Mouse (Mus musculus) hindbrain, embryonic 15.5 days (tissue): ENCODE results near the gene Pinlyp. TPM values are rescaled to one million over a fixed set of nuclear protein-coding genes. Genes with fewer than 3 reads are reported as not detected.

Experiments
- ATAC-seq: fragments of 200-750 bp; cut with Nextera tagmentation; 2 replicates; pipeline ENCODE4 v1.8.0; 2017; ENCODE audit warnings: low read depth, moderate number of reproducible peaks, moderate TSS enrichment; ENCODE audit not compliant: low FRiP score
- H3K27ac ChIP-seq: fragments of 300-500 bp; sonication (generic); replicated peaks from 2 replicates; pipeline ENCODE4 v1.5.1; 2015; ENCODE audit warnings: mild to moderate bottlenecking, inconsistent platforms
- H3K27me3 ChIP-seq: fragments of 300-500 bp; sonication (generic); 2 replicates; pipeline ENCODE4 v1.6.1; 2015; ENCODE audit warnings: control low read depth, inconsistent platforms
- H3K36me3 ChIP-seq: fragments of 300-500 bp; sonication (generic); 2 replicates; pipeline ENCODE4 v1.6.1; 2015; ENCODE audit warnings: control low read depth, inconsistent platforms
- H3K4me1 ChIP-seq: fragments of 300-500 bp; sonication (generic); replicated peaks from 2 replicates; pipeline ENCODE4 v1.6.1; 2015; ENCODE audit warnings: control low read depth, inconsistent platforms
- H3K4me2 ChIP-seq: fragments of 300-500 bp; sonication (generic); 2 replicates; pipeline ENCODE4 v1.6.1; 2015; ENCODE audit warnings: moderate library complexity, mild to moderate bottlenecking, inconsistent platforms
- H3K4me3 ChIP-seq: fragments of 300-500 bp; sonication (generic); 2 replicates; pipeline ENCODE4 v1.5.1; 2015; ENCODE audit warnings: mild to moderate bottlenecking, inconsistent platforms
- H3K9ac ChIP-seq: fragments of 300-500 bp; sonication (generic); 2 replicates; pipeline ENCODE4 v1.6.1; 2015; ENCODE audit warnings: inconsistent platforms
- H3K9me3 ChIP-seq: fragments of 300-500 bp; sonication (generic); 2 replicates; pipeline ENCODE4 v1.6.1; 2016; ENCODE audit warnings: control low read depth, inconsistent platforms
- WGBS: fragments of 180-500 bp; shearing (Covaris S2); methylation state at CpG from one replicate; pipeline ENCODE4 v1.1.7; 2015; 5-methylcytosine and 5-hydroxymethylcytosine counted together
- polyA plus RNA-seq: library from polyadenylated mRNA; unstranded; fragments of >200 nt; fragmentation: Nextera tagmentation; extraction: Ambion mirVana; gene quantifications from 2 replicates; pipeline ENCODE4 v1.2.1, GENCODE M21; 2015

Pinlyp gene
- polyA plus RNA-seq, 1 experiment from 2014 or later = 0.25 TPM

DNA sequence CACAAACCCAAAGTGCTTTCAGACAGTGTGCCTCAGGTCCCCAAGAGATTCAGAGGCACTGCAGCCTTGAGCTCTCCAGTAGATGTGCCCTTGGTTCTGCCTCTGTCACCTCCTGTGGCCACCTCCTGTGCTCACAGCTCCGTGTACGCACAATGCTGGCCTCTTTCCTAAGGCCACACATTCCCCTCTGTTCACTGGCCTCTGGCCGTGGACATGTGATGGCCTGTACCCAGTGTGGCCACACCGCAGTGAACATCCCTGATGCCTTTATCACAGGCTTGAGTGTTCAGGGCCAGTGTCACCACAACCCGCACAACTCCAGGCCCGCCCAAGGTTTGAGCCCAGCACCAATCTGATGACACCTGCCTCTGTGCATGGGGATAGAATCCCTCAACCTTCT is 39.0 kb upstream of the Pinlyp start:
- Histone ChIP-seq H3K27me3 (peaks cover 19% of the 10 kb centered on the region), H3K4me3 (no peak overlapping the region), H3K9me3 (no peaks in the 10 kb centered on the region), H3K36me3 (no peaks in the 10 kb centered on the region), H3K27ac (no peak overlapping the region), H3K4me2 (no peak overlapping the region), H3K4me1 (peaks cover 14% of the 10 kb centered on the region), H3K9ac (no peak overlapping the region)
- ATAC-seq = no peak
- 87% methylated on average over 6 of the region's 6 CpGs for WGBS

GRCm38 (mm10) chr7:24577811-24578210 is 31.9 kb upstream of the Pinlyp start:
- H3K4me2 ChIP-seq = no peak overlapping the region
- no peak overlapping the region for H3K9ac ChIP-seq
- no peaks in the 10 kb centered on the region for H3K27me3 ChIP-seq
- no peaks in the 10 kb centered on the region for H3K36me3 ChIP-seq
- no peaks in the 10 kb centered on the region for H3K4me1 ChIP-seq
- no peak for ATAC-seq
- no peaks in the 10 kb centered on the region for H3K9me3 ChIP-seq
- WGBS = 94% methylated on average over 10 of the region's 10 CpGs
- no peak overlapping the region for H3K27ac ChIP-seq
- no peak overlapping the region for H3K4me3 ChIP-seq

DNA sequence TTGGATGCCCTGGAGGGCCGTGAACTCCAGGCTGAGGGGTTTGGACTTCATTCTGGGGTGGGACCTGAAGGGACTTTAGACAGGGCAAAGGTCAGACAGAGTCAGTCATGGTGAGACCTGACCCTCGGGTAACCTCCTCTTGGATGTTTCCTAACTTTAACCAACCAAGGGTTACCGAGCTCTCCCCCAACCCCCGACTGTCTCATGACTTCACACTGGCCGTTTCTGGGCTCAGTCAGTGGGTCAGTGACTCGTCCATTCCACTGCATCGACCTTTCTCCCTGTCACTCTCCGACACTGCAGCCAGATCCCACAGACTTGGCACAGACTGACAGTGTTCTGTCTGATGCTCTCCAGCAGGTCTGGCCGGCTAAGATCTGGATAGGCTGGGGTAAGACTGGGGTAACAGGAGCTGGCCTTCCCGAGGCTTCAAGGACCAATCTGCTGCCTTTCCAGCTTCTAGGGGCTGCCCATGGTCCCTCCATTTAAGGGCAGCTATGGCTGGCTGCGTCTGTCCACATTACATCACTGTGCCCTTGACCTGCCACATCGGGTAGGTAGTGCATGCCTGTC is 28.4 kb upstream of the Pinlyp start:
- Histone ChIP-seq H3K9me3 (no peaks in the 10 kb centered on the region), H3K9ac (no peak overlapping the region), H3K27me3 (no peaks in the 10 kb centered on the region), H3K4me1 (no peaks in the 10 kb centered on the region), H3K27ac (no peak overlapping the region), H3K36me3 (no peaks in the 10 kb centered on the region), H3K4me2 (no peak overlapping the region), H3K4me3 (no peak overlapping the region)
- 58% methylated on average over 12 of the region's 12 CpGs for WGBS
- no peak; the same call in 1 of the 2 replicates for ATAC-seq

DNA sequence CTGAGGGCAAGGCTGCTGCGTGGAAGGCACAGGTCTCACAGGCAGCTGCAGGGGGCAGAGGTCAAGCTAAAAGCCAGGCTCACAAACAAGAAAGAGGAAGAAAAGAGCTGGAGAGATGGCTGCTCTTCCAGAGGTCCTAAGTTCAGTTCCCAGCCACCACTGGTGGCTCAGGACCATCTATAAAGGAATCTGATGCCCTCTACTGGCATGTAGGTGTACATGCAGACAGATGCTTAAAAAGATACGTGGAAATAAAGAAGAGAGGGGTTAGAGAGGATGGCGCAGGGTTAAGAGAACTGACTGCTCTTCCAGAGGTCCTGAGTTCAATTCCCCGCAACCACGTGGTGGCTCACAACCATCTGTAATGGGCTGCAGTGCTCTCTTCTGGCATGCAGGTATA is 26.5 kb upstream of the Pinlyp start:
- no peak overlapping the region for H3K4me3 ChIP-seq
- H3K27me3 ChIP-seq = no peaks in the 10 kb centered on the region
- H3K27ac ChIP-seq = no peak overlapping the region
- no peak for ATAC-seq
- H3K9ac ChIP-seq = no peak overlapping the region
- 57% methylated on average over 5 of the region's 5 CpGs for WGBS
- no peaks in the 10 kb centered on the region for H3K9me3 ChIP-seq
- no peaks in the 10 kb centered on the region for H3K4me1 ChIP-seq
- no peak overlapping the region for H3K4me2 ChIP-seq
- H3K36me3 ChIP-seq = peaks cover 9% of the 10 kb centered on the region; the same call in 1 of the 2 replicates

DNA sequence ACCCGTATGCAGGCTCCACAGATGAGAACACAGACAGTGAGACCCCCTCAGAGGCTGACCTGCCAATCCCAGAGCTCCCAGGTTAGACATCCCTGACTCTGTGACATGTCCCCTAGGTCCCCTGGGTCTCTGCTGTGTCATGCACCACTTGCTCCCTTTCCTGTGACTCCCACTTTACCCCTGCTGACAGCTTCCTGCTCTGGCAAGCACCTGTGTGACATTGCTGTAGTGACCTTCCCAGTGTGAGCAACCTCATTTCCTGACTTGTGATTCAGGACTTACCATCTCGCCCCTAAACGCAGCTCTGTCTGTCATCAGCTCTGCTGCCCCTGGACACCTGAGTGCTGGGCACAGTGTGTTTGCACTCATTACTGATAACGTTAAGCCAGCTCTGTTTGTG is 25.2 kb upstream of the Pinlyp start:
- Histone ChIP-seq H3K4me3 (no peak overlapping the region), H3K4me2 (no peak overlapping the region), H3K27me3 (no peaks in the 10 kb centered on the region), H3K9ac (no peak overlapping the region), H3K27ac (no peak overlapping the region), H3K4me1 (no peaks in the 10 kb centered on the region), H3K36me3 (peaks cover 20% of the 10 kb centered on the region), H3K9me3 (no peaks in the 10 kb centered on the region)
- WGBS = 85% methylated on average over 4 of the region's 4 CpGs
- ATAC-seq = no peak

- no peak overlapping the region for H3K4me2 ChIP-seq
- no peaks in the 10 kb centered on the region for H3K27me3 ChIP-seq
- H3K4me3 ChIP-seq = no peak overlapping the region
- WGBS = 94% methylated on average over 4 of the region's 4 CpGs
- no peaks in the 10 kb centered on the region for H3K4me1 ChIP-seq
- H3K9ac ChIP-seq = no peak overlapping the region
- no peaks in the 10 kb centered on the region for H3K9me3 ChIP-seq
- no peak overlapping the region for H3K27ac ChIP-seq
- peaks cover 21% of the 10 kb centered on the region for H3K36me3 ChIP-seq
- no peak for ATAC-seq
Measured at GRCm38 (mm10) chr7:24568512-24568911, 22.6 kb upstream of the Pinlyp start.

DNA sequence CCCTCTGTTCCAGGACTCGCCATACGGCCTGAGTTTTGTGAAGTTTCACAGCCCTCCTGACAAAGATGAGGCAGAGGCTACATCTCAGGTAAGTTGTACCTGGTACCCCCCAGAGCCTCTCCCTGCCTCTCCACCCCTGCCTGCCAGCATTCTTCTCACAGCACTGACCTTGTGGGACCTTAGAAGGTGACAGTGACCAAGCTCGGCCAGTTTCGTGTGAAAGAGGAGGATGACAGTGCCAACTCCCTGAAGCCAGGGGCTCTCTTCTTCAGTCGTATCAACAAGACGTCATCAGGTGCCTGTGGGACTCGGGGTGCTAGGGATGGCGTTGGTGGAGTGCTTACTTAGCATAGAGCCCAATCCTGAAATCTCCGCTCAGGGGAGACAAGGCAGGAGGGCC is 20.3 kb upstream of the Pinlyp start:
- Histone ChIP-seq H3K4me1 (no peaks in the 10 kb centered on the region), H3K9ac (no peak overlapping the region), H3K9me3 (no peaks in the 10 kb centered on the region), H3K4me3 (no peak overlapping the region), H3K4me2 (no peak overlapping the region), H3K27ac (no peak overlapping the region), H3K27me3 (no peaks in the 10 kb centered on the region), H3K36me3 (peaks cover 21% of the 10 kb centered on the region)
- 95% methylated on average over 9 of the region's 9 CpGs for WGBS
- no peak for ATAC-seq

DNA sequence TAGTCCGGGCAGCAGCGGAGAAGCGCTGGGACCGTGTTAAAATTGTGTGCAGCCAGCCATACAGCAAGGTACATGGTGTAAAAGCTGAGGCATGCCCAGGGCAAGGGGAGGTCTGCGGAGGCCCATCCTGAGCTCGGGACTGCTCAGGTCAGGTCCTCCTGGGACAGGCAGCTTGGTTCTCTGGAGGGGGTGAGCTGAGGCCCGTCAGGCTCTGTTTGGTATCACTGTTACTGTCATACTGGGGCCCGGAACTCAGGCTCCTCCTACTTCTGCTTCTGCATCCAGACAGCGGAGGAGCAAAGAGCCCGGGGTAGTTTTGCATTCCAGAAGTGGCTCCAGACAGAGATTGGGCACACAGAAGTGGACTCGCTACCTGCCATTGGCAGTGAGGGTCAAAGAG is 19.7 kb upstream of the Pinlyp start:
- WGBS = 95% methylated on average over 11 of the region's 11 CpGs
- H3K9ac ChIP-seq = no peak overlapping the region
- no peaks in the 10 kb centered on the region for H3K9me3 ChIP-seq
- H3K4me1 ChIP-seq = no peaks in the 10 kb centered on the region
- no peak for ATAC-seq
- no peak overlapping the region for H3K27ac ChIP-seq
- no peak overlapping the region for H3K4me2 ChIP-seq
- H3K36me3 ChIP-seq = peaks cover 21% of the 10 kb centered on the region
- H3K27me3 ChIP-seq = no peaks in the 10 kb centered on the region
- no peak overlapping the region for H3K4me3 ChIP-seq

DNA sequence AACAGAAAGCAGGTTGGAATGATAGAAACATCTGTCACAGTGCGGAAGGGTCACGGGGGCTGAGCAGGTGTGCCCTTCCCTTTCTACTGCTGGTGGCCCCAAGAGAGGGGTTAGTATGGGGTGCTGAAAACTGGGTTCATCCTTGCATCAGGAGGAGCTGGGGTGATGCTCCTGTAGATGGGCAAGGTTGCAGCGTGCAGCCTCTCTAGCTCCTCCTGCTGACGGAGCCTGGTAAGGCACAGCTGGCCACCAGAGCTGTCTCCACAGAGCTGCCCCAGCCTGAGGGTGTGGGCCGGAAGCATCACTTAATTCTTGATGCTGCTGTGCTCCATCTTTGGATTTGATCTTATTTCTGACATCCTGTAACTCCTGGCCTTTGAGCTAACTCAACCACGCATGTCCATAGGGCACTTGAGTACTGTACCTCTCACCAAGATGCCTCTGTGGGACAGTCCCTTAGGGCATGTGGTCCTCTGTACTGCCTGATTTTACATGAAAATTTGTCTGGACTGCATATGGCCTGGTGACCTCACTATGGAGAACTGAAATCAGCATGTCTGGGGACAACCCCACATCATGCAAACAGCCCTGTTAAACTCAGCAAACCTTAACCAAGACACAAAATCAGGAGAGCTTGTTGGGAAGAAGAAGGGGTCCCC is 18.8 kb upstream of the Pinlyp start:
- Histone ChIP-seq H3K27ac (no peak overlapping the region), H3K27me3 (no peaks in the 10 kb centered on the region), H3K4me1 (no peaks in the 10 kb centered on the region), H3K36me3 (peaks cover 21% of the 10 kb centered on the region), H3K9me3 (no peaks in the 10 kb centered on the region), H3K4me2 (no peak overlapping the region), H3K4me3 (no peak overlapping the region), H3K9ac (no peak overlapping the region)
- 70% methylated on average over 6 of the region's 6 CpGs for WGBS
- ATAC-seq = no peak; the same call in 1 of the 2 replicates

- no peak for ATAC-seq
- WGBS = 92% methylated on average over 4 of the region's 4 CpGs
- H3K36me3 ChIP-seq = peaks cover 21% of the 10 kb centered on the region
Measured at GRCm38 (mm10) chr7:24563837-24564206, 17.9 kb upstream of the Pinlyp start.

GRCm38 (mm10) chr7:24563191-24563836 is 17.4 kb upstream of the Pinlyp start:
- Histone ChIP-seq H3K4me2 (no peak overlapping the region), H3K4me1 (no peaks in the 10 kb centered on the region), H3K36me3 (peaks cover 19% of the 10 kb centered on the region), H3K27ac (no peak overlapping the region), H3K9ac (no peak overlapping the region), H3K9me3 (no peaks in the 10 kb centered on the region), H3K27me3 (no peaks in the 10 kb centered on the region), H3K4me3 (no peak overlapping the region)
- no peak for ATAC-seq
- WGBS = 90% methylated on average over 8 of the region's 8 CpGs

More at GRCm38 (mm10) chr7:24563837-24564206, 17.9 kb upstream of the Pinlyp start:
- no peak overlapping the region for H3K9ac ChIP-seq
- H3K4me2 ChIP-seq = no peak overlapping the region
- H3K4me3 ChIP-seq = no peak overlapping the region
- no peaks in the 10 kb centered on the region for H3K9me3 ChIP-seq
- H3K4me1 ChIP-seq = no peaks in the 10 kb centered on the region
- no peaks in the 10 kb centered on the region for H3K27me3 ChIP-seq
- no peak overlapping the region for H3K27ac ChIP-seq

DNA sequence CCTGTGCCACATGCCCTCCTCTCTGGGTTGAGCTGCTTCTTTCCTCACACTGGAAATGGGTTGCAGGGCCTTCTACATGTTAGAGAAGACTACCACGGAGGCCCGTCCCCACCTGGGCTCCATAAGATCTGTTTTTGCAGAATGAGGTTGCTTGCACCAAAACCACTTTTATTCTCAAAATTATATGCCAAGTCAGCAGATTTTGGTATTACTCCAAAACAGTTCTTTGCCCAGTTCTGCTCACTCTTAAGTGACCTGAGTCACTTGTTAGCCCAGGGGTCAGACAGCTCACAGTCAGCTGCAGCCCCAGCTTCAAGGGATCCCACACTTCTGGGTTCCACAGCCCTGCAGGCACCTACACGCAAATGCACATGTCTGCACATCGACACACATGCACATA is 15.5 kb upstream of the Pinlyp start:
- Histone ChIP-seq H3K9ac (no peak overlapping the region), H3K4me1 (no peaks in the 10 kb centered on the region), H3K9me3 (no peaks in the 10 kb centered on the region), H3K4me2 (no peak overlapping the region), H3K36me3 (peaks cover 5% of the 10 kb centered on the region), H3K27ac (no peak overlapping the region), H3K4me3 (no peak overlapping the region), H3K27me3 (no peaks in the 10 kb centered on the region)
- WGBS = 90% methylated on average over 4 of the region's 4 CpGs
- no peak for ATAC-seq
